Mouse (Mus musculus): ENCODE results near the gene Vmn1r34. TPM values are rescaled to one million over a fixed set of nuclear protein-coding genes. Genes with fewer than 3 reads are reported as not detected.
"Not testable (repeated sequence)": the region's sequence is repeated elsewhere in the genome, so short reads cannot be mapped to it uniquely, and the experiment has no call there.

The Vmn1r34 gene
- total RNA-seq (2022) = not detected

- DNase-seq (ENCODE audit: low spot score) = no peak
Observed at GRCm38 (mm10) chr6:66643779-66644178, at the start of gene Vmn1r34. TSS of gene Vmn1r34 (minus strand) at chr6:66643879.

- DNase-seq (ENCODE audit: low spot score) = no peak
Observed at GRCm38 (mm10) chr6:66685806-66686205, 42.1 kb upstream of the Vmn1r34 start, which contains the start of gene Vmn1r35. TSS of gene Vmn1r35 (minus strand) at chr6:66685906.

- DNase-seq (ENCODE audit: low spot score) = not testable (repeated sequence)
Observed at GRCm38 (mm10) chr6:66618182-66618581, 25.5 kb downstream of the Vmn1r34 start, which contains the start of gene Vmn1r33. TSS of gene Vmn1r33 (minus strand) at chr6:66618282.

GRCm38 (mm10) chr6:66595804-66596203 is 47.9 kb downstream of the Vmn1r34 start:
- DNase-seq (ENCODE audit: low spot score) = no peak

Other genes starting within 250 kb of the Vmn1r34 start
- gene Mad2l1, start 108.5 kb downstream of the Vmn1r34 start, total RNA-seq (2022) = 1 to 10 TPM; 2.7 to 3.6 (median 3.0) TPM
- not detected for gene Vmn1r32, start 83.8 kb downstream of the Vmn1r34 start, total RNA-seq (2022)
- not detected for gene Vmn1r33, start 25.6 kb downstream of the Vmn1r34 start, total RNA-seq (2022)
- gene Vmn1r35, start 42.0 kb upstream of the Vmn1r34 start, total RNA-seq (2022) = not detected
- gene Vmn1r36, start 75.3 kb upstream of the Vmn1r34 start, total RNA-seq (2022) = not detected
- not detected for gene Vmn1r37, start 85.5 kb upstream of the Vmn1r34 start, total RNA-seq (2022)
- not detected for gene Vmn1r38, start 138.7 kb upstream of the Vmn1r34 start, total RNA-seq (2022)
- gene Vmn1r39, start 166.7 kb upstream of the Vmn1r34 start, total RNA-seq (2022) = not detected

All from heart, adult 8-10 months (tissue).